Mouse (Mus musculus) adrenal gland, adult (tissue): ENCODE results near the gene Dcaf5.

Experiments used
- DNase-seq, 2 experiments: peaks; one replicate each; pipeline ENCODE4 v3.0.0; 2022 to 2023; ENCODE audit warnings: low spot score in 1 of 2; ENCODE audit not compliant: inconsistent age in 2 of 2

Gene Dcaf5

GRCm38 (mm10) chr12:80360321-80360720, 76.1 kb downstream of the Dcaf5 start:
- no peak for DNase-seq

GRCm38 (mm10) chr12:80344777-80345231, 91.6 kb downstream of the Dcaf5 start:
- peak; percentile 77 to 84 for DNase-seq

- DNase-seq: no peak
Observed at GRCm38 (mm10) chr12:80340936-80341335, 95.5 kb downstream of the Dcaf5 start.

GRCm38 (mm10) chr12:80334162-80334561, 102.2 kb downstream of the Dcaf5 start:
- no peak for DNase-seq

GRCm38 (mm10) chr12:80331634-80332033, 104.8 kb downstream of the Dcaf5 start:
- no peak for DNase-seq

GRCm38 (mm10) chr12:80330819-80331218, 105.6 kb downstream of the Dcaf5 start:
- no peak for DNase-seq

GRCm38 (mm10) chr12:80329641-80330040, 106.8 kb downstream of the Dcaf5 start:
- no peak for DNase-seq

- DNase-seq: no peak
Observed at GRCm38 (mm10) chr12:80326047-80326446, 110.4 kb downstream of the Dcaf5 start.

- DNase-seq: no peak
Observed at GRCm38 (mm10) chr12:80324785-80325131, 111.6 kb downstream of the Dcaf5 start.

- no peak for DNase-seq
Observed at GRCm38 (mm10) chr12:80324051-80324784, 112.2 kb downstream of the Dcaf5 start.

- DNase-seq: peak; percentile 29 to 60
Observed at GRCm38 (mm10) chr12:80323371-80324050, 112.9 kb downstream of the Dcaf5 start.

- no peak for DNase-seq
Observed at GRCm38 (mm10) chr12:80322494-80322893, 113.9 kb downstream of the Dcaf5 start.

GRCm38 (mm10) chr12:80319062-80319461, 117.3 kb downstream of the Dcaf5 start:
- no peak for DNase-seq

GRCm38 (mm10) chr12:80315321-80315720, 121.1 kb downstream of the Dcaf5 start:
- DNase-seq: no peak

- no peak for DNase-seq
Observed at GRCm38 (mm10) chr12:80311959-80312669, 124.3 kb downstream of the Dcaf5 start.

- no peak for DNase-seq
Observed at GRCm38 (mm10) chr12:80307556-80307955, 128.8 kb downstream of the Dcaf5 start.

- DNase-seq: no peak
Observed at GRCm38 (mm10) chr12:80304518-80304917, 131.9 kb downstream of the Dcaf5 start.

- DNase-seq: peak in 1 of 2 experiments; percentile 41
Observed at GRCm38 (mm10) chr12:80300833-80301456, 135.5 kb downstream of the Dcaf5 start.

GRCm38 (mm10) chr12:80298714-80299113, 137.7 kb downstream of the Dcaf5 start:
- no peak for DNase-seq

GRCm38 (mm10) chr12:80291895-80292435, 144.4 kb downstream of the Dcaf5 start:
- DNase-seq: no peak

- no peak for DNase-seq
Observed at GRCm38 (mm10) chr12:80290964-80291363, 145.4 kb downstream of the Dcaf5 start.
